Mouse (Mus musculus): Measurements from ENCODE around the gene Fars2.

The Fars2 gene

GRCm38 (mm10) chr13:36720297-36721017 is 603.2 kb downstream of the Fars2 start:
- DNase-seq, result no peak

- DNase-seq, result no peak
Measured at GRCm38 (mm10) chr13:36722309-36722708, 605.1 kb downstream of the Fars2 start.

- DNase-seq, result peak; percentile 57
Measured at GRCm38 (mm10) chr13:36723726-36724300, 606.6 kb downstream of the Fars2 start.

- DNase-seq, result peak; percentile 90
Measured at GRCm38 (mm10) chr13:36724533-36725470, 607.6 kb downstream of the Fars2 start.

- DNase-seq, result peak; percentile 65
Measured at GRCm38 (mm10) chr13:36725881-36726280, 608.7 kb downstream of the Fars2 start.

- DNase-seq, result peak; percentile 76
Measured at GRCm38 (mm10) chr13:36726551-36726950, 609.3 kb downstream of the Fars2 start.

GRCm38 (mm10) chr13:36726951-36727778 is 610.0 kb downstream of the Fars2 start:
- peak; percentile 82 for DNase-seq

- DNase-seq, result no peak
Measured at GRCm38 (mm10) chr13:36727779-36728470, 610.7 kb downstream of the Fars2 start.

- DNase-seq, result peak; percentile 42
Measured at GRCm38 (mm10) chr13:36728509-36728908, 611.3 kb downstream of the Fars2 start.

- peak; percentile 36 for DNase-seq
Measured at GRCm38 (mm10) chr13:36729731-36730340, 612.6 kb downstream of the Fars2 start.

GRCm38 (mm10) chr13:36730341-36730761 is 613.1 kb downstream of the Fars2 start:
- DNase-seq, result peak; percentile 62

- DNase-seq, result peak; percentile 80
Measured at GRCm38 (mm10) chr13:36731016-36731930, 614.1 kb downstream of the Fars2 start.

GRCm38 (mm10) chr13:36731931-36732461 is 614.8 kb downstream of the Fars2 start:
- no peak for DNase-seq

- peak; percentile 49 for DNase-seq
Measured at GRCm38 (mm10) chr13:36732891-36733490, 615.8 kb downstream of the Fars2 start.

- peak; percentile 59 for DNase-seq
Measured at GRCm38 (mm10) chr13:36733566-36733965, 616.4 kb downstream of the Fars2 start.

- DNase-seq, result peak; percentile 85
Measured at GRCm38 (mm10) chr13:36733989-36734690, 616.9 kb downstream of the Fars2 start.

GRCm38 (mm10) chr13:36734731-36735571 is 617.7 kb downstream of the Fars2 start, which contains the start of gene Nrn1:
Gene Nrn1 (minus strand): TSS chr13:36735131.
- peak; percentile 74 for DNase-seq

Data from cerebellum, adult 9-10 months (tissue).